Mouse (Mus musculus) retina, postnatal 7 days (tissue): ENCODE data around the gene Rpl35.
"Not testable (repeated sequence)": the region's sequence is repeated elsewhere in the genome, so short reads cannot be mapped to it uniquely, and the experiment has no call there.

Source experiments
- DNase-seq: peaks from one replicate; pipeline ENCODE4 v3.0.0-alpha.2; 2012; ENCODE audit warnings: low read depth, low spot score

Rpl35 gene

GRCm38 (mm10) chr2:39005574-39006079 lies at the start of gene Rpl35:
Gene Rpl35 (minus strand): TSS chr2:39005624.
- DNase-seq, result no peak

- DNase-seq, result no peak
Observed at GRCm38 (mm10) chr2:39048515-39048914, 43.1 kb upstream of the Rpl35 start.

- no peak for DNase-seq
Observed at GRCm38 (mm10) chr2:39040215-39040614, 34.8 kb upstream of the Rpl35 start.

DNA sequence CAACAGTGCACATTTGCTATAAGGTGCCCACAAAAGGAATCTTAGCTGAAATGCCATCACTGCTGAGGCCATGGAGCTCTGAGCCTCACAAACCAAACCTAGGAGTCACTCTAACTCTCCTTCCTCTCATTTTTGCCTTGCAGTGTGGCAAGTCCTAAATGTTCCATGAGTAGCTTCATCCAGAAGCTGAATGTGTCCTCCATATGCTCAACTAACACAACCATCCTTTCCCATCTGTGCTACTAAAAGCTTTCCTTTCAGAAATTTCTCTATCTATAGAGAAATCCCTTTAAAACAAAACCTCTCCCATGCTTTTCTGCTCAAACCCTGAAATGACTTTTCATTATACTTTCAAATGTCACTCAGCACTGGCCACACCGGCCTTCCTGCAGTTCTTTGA lies 26.2 kb upstream of the Rpl35 start:
- DNase-seq, result no peak

DNA sequence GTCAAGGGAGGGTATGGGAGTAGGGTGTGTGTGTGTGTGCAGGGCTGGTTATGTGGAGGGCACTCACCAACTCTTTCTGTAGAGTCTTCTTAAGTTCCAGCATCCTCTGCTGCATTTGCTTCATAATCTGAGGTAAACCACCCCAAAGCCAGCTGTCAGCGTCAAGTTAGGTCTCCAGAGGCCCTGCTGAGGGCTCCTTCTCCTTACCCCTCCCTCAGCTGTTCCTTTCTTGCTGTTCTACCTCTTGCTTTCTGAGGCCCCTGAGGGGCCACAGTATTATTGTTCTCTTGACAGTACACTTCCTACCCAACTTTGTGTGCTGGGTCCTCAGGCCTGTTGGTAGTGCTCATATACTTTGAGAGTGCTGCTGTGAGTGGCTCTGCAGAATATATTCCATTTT lies 14.6 kb upstream of the Rpl35 start:
- DNase-seq, result no peak

DNA sequence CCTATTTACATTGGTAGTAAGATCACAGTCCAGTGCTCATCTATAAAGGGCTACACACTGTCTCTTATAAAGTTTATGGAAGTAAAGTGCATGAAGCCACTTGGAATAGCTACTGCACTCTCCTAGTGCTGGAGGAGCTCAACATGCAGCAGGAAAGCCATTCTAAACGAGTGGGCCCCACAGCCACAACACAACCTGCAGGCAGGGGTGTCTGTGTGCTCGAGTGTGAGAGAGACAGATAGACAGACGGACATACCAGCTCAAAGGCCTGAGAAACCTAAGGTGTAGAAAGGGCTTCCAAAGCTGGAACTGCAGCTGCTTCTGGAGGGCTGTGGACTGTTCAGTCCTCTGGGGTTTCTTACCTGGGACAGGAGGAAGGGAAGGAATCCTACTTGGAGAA lies 11.2 kb upstream of the Rpl35 start:
- DNase-seq, result no peak

DNA sequence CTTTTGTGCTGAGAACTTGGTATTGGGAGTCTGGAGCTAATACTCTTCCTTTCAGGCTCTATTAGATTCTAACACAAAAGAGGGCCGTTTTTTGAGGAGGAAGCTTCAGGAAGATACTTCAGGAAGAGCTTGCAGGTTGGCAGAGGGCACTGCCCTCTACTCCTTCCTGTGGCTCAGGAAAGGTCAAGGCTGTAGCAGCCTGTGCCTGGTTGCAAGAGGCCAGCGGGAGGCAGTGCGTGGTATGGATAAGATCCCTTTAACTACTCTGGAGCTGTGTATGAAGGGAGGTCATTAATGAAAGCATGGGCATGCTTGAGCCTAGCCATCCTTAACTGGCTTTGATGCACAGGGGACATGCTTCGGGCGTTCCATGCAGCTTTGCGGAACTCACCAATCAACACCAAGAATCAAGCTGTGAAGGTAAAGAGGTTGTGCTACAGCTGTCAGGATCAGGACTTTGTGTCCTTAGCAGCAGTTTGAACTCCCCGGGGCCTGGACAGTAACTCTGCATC lies 7.4 kb upstream of the Rpl35 start:
- no peak for DNase-seq

GRCm38 (mm10) chr2:39011971-39012370 lies 6.5 kb upstream of the Rpl35 start:
- DNase-seq, result no peak

- no peak for DNase-seq
Observed at GRCm38 (mm10) chr2:39011264-39011663, 5.8 kb upstream of the Rpl35 start.

DNA sequence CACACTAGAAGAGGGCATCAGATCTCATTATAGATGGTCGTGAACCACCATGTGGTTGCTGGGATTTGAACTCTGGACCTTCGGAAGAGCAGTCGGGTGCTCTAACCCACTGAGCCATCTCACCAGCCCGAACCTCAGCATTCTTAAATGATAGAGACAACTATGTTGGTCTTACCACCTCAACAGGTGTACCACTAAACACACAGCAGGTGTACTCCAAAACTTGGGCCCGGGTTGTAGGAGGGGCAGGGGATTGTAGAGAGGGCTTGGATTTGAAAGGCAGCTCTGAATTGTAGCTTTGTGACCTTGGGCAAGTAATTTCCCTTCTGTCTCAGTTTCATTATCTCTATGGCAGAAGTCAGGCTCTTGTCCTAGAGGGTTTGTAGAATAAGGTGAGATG lies 4.7 kb upstream of the Rpl35 start:
- not testable (repeated sequence) for DNase-seq

DNA sequence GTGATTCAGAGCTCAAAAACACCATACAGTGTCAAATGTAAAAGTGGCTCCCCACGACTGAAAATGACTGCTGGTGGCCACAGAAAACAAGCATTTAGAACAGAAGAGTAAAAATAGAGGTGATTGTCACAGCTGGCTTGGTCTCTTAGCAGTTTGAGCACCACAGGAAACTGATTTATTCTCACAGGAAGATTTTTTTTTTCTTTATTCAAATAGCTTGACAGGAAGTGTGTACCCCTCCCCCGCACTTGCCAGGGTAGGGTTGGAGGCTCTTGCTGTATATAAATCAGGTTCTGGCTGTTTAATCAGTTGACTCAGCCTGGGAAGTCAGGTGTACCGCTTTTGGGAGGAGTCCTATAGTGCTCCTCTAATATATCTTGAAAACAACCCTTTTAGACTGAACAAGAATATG lies 3.5 kb upstream of the Rpl35 start:
- no peak for DNase-seq

DNA sequence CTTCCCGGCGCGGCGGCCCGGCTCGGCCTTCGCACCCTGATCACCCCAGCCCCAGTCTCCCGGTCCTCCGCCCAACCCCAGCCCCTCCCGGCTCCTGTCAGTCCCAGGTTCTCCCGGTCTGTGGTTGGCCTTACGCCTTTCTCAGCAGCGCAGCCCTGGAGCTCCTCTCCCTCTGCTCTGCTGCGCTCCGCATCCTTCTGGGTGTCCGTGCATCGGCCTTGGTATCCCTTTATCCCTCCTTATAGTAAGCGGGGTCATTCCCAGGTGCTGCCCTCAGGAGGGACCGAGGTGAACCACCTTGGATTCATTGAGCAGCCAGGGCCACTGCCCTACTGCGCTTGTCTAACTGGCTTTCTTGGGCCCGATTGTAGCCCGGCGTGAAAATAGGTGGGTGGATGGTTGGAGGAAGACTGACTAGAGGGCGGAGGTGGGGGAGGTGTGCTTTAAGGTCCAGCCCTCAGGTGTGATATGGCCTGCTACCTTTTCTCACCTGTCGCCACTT lies 3.0 kb upstream of the Rpl35 start:
- DNase-seq, result no peak

GRCm38 (mm10) chr2:39007865-39008264 lies 2.4 kb upstream of the Rpl35 start:
- peak; percentile 91 for DNase-seq

DNA sequence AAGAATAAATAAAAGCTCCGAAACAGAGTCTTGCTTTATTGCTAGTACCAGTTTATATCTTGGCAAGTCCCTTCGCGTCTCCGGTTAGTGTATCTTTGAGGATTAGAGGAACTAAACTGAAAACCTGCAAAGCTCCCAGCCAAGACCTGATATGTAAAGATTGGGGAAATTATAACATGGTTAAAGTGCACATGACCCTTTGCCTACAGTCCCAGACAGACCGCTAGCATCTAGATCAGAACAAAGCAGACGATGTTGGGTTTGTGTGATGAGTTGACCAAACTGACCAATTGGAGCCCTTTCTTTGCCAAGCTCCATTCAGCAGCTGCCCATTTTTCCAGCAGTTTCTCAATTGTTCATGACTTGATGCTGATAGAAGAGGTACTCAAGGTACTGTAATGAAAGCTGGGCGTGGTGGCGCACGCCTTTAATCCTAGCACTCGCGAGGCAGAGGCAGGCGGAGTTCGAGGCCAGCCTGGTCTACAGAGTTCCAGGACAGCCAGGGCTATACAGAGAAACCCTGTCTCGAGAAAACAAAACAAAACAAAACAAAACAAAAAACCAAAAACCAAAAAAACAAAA lies 816 bp upstream of the Rpl35 start:
- no peak for DNase-seq

- peak; percentile 80 for DNase-seq
Observed at GRCm38 (mm10) chr2:39004880-39005435, 466 bp downstream of the Rpl35 start, which contains the start of gene Arpc5l. Gene Arpc5l (plus strand): TSS chr2:39005348.

DNA sequence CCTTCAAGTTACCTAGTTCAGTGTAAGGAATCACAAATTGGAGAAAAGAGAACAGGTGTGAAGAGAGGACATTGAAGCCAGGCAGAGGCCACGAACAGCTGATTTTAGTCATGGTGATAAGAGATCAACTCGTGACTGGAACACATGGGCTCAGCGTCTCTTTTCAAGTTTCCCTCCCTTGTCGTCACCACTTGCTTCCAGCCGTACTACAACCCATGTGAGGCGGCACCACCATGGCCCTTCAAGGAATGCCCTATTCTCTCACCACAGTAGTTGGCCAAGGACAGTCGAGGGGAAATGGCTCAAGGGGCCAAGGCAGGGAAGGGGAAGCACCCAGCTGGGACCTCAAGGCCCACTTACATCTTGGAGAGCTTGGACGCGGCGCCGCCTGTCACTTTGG lies 1.1 kb downstream of the Rpl35 start:
- no peak for DNase-seq

GRCm38 (mm10) chr2:39003512-39003911 lies 1.9 kb downstream of the Rpl35 start:
- no peak for DNase-seq

DNA sequence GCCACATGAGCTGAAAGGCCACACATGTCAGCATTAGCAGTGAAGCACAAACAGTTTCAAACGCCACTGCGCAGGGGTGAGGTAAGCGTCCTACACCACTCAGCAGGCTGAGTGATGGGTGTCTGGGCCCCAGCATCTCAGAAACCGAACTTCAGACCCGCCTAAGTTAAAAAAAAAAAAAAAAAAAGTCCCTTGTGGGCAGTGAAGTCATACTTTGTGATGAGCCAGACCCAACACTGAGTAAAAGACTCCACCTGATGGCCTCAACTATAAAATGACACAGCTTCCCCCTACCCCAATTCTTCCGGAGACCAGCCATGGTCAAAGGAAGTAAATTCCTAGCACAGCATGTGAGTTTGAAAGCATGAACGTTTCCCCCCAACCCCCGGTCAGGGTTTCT lies 2.3 kb downstream of the Rpl35 start:
- no peak for DNase-seq

DNA sequence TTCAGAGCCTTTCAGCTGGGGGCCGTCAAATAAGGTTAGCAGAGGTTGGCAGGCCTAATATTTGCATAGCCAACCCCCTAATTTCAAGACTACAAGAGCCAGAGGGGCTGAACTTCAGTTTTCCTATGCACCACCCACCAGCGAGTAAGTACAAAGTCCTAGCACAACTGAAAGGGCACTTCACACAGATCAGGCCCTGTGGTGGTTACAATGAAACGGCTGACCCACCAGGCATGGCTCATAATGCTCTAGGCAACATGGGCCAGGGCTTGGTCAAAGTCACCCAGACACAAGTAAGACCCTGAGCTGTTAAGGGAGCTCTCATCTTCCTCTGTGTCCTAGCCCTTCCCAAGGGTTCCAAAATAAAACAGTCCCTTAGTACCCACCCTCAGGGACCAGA lies 3.6 kb downstream of the Rpl35 start:
- no peak for DNase-seq

- no peak for DNase-seq
Observed at GRCm38 (mm10) chr2:39000587-39000919, 4.9 kb downstream of the Rpl35 start.

- no peak for DNase-seq
Observed at GRCm38 (mm10) chr2:38999910-39000586, 5.4 kb downstream of the Rpl35 start.

DNA sequence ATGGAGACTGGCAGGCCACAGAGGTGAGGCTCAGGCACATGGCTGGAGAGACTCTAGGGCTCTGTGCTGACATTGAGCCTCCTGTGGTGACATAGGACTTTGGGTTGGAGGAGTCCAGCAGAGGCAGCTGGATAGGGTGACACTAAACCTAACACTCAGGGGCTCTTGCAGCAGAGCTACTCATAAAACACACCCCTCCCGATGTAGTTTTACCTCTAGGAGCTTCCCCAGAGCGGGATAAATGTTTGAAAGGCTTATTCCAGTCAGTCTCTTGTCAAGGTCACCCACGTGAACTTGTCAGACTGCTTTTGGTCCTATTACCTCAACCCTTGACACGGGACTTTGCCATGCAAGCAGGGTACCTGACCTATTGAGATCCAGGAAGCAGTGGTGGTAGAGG lies 6.0 kb downstream of the Rpl35 start:
- no peak for DNase-seq
